ENCODE assay signal across 1 mouse cellular context in genomic region chr7:19802995-19803394, GRCm38 (mm10).
TF ChIP-seq lines count a peak whose summit lies in the region.

No protein-coding gene starts in this region.

TF ChIP-seq in MEL, 35 proteins besides CTCF, POLR2A, EP300 and RAD21:
- TF ChIP-seq USF1 (IDR thresholded peaks at IDR 0.05; ENCODE audit: low read depth, low read length) (no peak), SMC3 (IDR thresholded peaks at IDR 0.05; ENCODE audit: low read depth, low read length) (peak; percentile 95), ZC3H11A (IDR thresholded peaks at IDR 0.05; ENCODE audit: low read depth, low read length) (peak; percentile 95)
